Mouse (Mus musculus): Measurements from ENCODE around the gene Kcnh4. TPM values are rescaled to one million over a fixed set of nuclear protein-coding genes. Genes with fewer than 3 reads are reported as not detected.

Kcnh4 gene
- polyA plus RNA-seq, 1 experiment from 2014 or later, result 0.12 TPM

DNA sequence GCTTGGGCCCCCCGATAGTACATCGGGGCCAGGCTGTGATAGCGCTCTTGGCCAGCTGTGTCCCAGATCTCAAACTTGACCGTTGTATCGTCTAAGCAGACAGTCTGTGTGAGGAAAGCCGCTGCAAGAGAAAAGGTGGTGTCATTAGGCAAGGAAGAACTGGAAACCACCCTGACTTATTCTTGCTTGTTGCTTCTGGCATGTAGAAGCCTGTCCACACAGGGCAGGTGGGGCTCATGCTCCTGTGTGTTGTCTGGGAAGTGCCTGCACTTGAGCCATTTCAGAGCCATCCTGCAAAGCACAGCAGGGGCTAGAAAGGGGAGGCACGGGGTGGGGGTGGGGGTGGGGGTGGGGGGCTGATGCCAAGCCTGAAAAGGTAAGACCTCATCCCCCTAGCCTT is 41.3 kb downstream of the Kcnh4 start:
- H3K27me3 ChIP-seq (replicated peaks; ENCODE audit: control insufficient read depth, insufficient read depth, low read length), result no peaks in the 10 kb centered on the region
- TF ChIP-seq CTCF (IDR thresholded peaks at IDR 0.05; ENCODE audit: low read depth), result no peak
- H3K9ac ChIP-seq (ENCODE audit: low read depth, low read length), result 0 out of 2 replicates have a peak overlapping the region, but pooled peaks have one; percentile 7
- no peak overlapping the region for H3K4me2 ChIP-seq (replicated peaks; ENCODE audit: low read depth)
- ATAC-seq, result no peak
- WGBS, result 95% methylated on average over 7 of the region's 7 CpGs
- H3K4me1 ChIP-seq (replicated peaks; ENCODE audit: control insufficient read depth, insufficient read depth, low read length), result peaks cover 12% of the 10 kb centered on the region; the same call in 1 of the 2 replicates
- H3K4me3 ChIP-seq (ENCODE audit: low read depth, low read length), result no peak overlapping the region
- no peaks in the 10 kb centered on the region for H3K9me3 ChIP-seq (ENCODE audit: control insufficient read depth)
- H3K27ac ChIP-seq (ENCODE audit: low read depth, low read length), result peak overlapping the region; percentile 80
- peaks cover 50% of the 10 kb centered on the region for H3K36me3 ChIP-seq (ENCODE audit: control insufficient read depth, insufficient read depth)

DNA sequence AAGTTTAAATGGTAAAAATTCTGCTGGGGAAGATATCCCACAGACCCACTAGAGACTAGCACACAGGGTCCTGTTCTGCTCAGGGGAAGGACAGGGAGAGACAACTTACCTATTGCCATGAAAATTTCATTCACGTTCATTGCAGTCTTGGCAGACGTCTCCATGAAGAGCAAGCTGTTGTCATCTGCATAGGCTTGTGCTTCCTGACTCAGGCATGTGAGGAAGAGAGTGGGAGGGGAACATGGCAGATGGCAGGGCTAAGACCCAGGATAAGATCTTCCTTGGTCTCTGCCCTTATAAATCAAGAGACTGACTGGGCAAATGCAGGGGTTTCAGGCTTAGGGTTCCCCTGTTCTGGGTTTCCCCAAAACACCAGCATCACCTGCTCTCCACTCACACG is 43.1 kb downstream of the Kcnh4 start:
- no peak for TF ChIP-seq CTCF (IDR thresholded peaks at IDR 0.05; ENCODE audit: low read depth)
- Histone ChIP-seq H3K4me2 (replicated peaks; ENCODE audit: low read depth) (no peak overlapping the region), H3K27me3 (replicated peaks; ENCODE audit: control insufficient read depth, insufficient read depth, low read length) (no peaks in the 10 kb centered on the region), H3K36me3 (ENCODE audit: control insufficient read depth, insufficient read depth) (peaks cover 50% of the 10 kb centered on the region), H3K27ac (ENCODE audit: low read depth, low read length) (no peak overlapping the region), H3K9me3 (ENCODE audit: control insufficient read depth) (no peaks in the 10 kb centered on the region), H3K4me3 (ENCODE audit: low read depth, low read length) (no peak overlapping the region), H3K9ac (ENCODE audit: low read depth, low read length) (no peak overlapping the region), H3K4me1 (replicated peaks; ENCODE audit: control insufficient read depth, insufficient read depth, low read length) (peaks cover 10% of the 10 kb centered on the region; the same call in 1 of the 2 replicates)
- WGBS, result 88% methylated on average over 3 of the region's 3 CpGs
- no peak for ATAC-seq

DNA sequence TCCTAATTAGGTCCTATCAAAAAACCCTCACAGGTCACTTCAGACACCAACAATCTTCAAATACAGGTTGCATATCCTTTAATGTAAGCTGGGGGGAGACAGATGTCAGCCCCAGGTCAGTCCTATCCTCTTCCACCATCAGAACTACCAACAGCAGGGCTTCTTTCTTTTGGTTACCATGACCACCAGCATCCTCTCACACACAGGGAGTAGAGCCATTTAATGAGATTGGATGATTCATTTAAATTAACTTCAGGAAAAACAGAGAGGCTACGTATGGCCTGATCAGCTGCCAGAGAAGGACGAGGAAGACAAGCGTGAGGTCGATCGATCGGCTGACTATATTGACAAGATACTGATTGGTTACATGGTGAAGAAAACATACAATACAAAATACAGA is 44.8 kb downstream of the Kcnh4 start:
- Histone ChIP-seq H3K4me3 (ENCODE audit: low read depth, low read length) (no peak overlapping the region), H3K36me3 (ENCODE audit: control insufficient read depth, insufficient read depth) (peaks cover 55% of the 10 kb centered on the region), H3K9ac (ENCODE audit: low read depth, low read length) (no peak overlapping the region), H3K27me3 (replicated peaks; ENCODE audit: control insufficient read depth, insufficient read depth, low read length) (no peaks in the 10 kb centered on the region), H3K4me2 (replicated peaks; ENCODE audit: low read depth) (no peak overlapping the region), H3K27ac (ENCODE audit: low read depth, low read length) (no peak overlapping the region), H3K9me3 (ENCODE audit: control insufficient read depth) (no peaks in the 10 kb centered on the region), H3K4me1 (replicated peaks; ENCODE audit: control insufficient read depth, insufficient read depth, low read length) (0 out of 2 replicates have a peak, but pooled peaks cover 8% of the 10 kb centered on the region)
- TF ChIP-seq CTCF (IDR thresholded peaks at IDR 0.05; ENCODE audit: low read depth), result no peak
- ATAC-seq, result no peak
- WGBS, result 96% methylated on average over 6 of the region's 6 CpGs

DNA sequence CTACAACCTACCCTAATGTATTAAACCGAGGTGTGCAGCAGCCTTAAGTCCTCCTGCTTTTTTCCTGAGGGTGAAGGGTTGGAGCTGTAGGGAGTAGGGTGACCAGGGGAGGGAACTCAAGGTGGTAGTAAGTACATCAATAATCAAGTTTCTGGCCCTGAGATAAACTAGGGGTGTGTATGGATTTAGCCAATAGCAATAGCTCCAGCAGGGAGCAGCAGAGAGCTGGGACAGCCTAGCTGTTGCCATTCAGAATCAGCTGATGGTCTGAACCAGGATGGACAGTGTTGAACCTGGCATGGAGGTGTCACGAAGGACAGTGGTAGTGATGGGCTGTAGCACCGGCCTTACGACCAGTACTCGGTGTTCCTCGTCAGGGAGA is 45.2 kb downstream of the Kcnh4 start:
- Histone ChIP-seq H3K36me3 (ENCODE audit: control insufficient read depth, insufficient read depth) (peaks cover 52% of the 10 kb centered on the region), H3K27ac (ENCODE audit: low read depth, low read length) (peak overlapping the region; percentile 35; the same call in 1 of the 2 replicates), H3K27me3 (replicated peaks; ENCODE audit: control insufficient read depth, insufficient read depth, low read length) (no peaks in the 10 kb centered on the region), H3K9me3 (ENCODE audit: control insufficient read depth) (no peaks in the 10 kb centered on the region), H3K4me2 (replicated peaks; ENCODE audit: low read depth) (peak overlapping the region; percentile 57), H3K4me3 (ENCODE audit: low read depth, low read length) (peak overlapping the region; percentile 16; the same call in 1 of the 2 replicates), H3K9ac (ENCODE audit: low read depth, low read length) (no peak overlapping the region), H3K4me1 (replicated peaks; ENCODE audit: control insufficient read depth, insufficient read depth, low read length) (0 out of 2 replicates have a peak, but pooled peaks cover 5% of the 10 kb centered on the region)
- ATAC-seq, result peak; percentile 6; the same call in 1 of the 2 replicates
- peak; percentile 95 for TF ChIP-seq CTCF (IDR thresholded peaks at IDR 0.05; ENCODE audit: low read depth)
- 50% methylated on average over 6 of the region's 6 CpGs for WGBS

DNA sequence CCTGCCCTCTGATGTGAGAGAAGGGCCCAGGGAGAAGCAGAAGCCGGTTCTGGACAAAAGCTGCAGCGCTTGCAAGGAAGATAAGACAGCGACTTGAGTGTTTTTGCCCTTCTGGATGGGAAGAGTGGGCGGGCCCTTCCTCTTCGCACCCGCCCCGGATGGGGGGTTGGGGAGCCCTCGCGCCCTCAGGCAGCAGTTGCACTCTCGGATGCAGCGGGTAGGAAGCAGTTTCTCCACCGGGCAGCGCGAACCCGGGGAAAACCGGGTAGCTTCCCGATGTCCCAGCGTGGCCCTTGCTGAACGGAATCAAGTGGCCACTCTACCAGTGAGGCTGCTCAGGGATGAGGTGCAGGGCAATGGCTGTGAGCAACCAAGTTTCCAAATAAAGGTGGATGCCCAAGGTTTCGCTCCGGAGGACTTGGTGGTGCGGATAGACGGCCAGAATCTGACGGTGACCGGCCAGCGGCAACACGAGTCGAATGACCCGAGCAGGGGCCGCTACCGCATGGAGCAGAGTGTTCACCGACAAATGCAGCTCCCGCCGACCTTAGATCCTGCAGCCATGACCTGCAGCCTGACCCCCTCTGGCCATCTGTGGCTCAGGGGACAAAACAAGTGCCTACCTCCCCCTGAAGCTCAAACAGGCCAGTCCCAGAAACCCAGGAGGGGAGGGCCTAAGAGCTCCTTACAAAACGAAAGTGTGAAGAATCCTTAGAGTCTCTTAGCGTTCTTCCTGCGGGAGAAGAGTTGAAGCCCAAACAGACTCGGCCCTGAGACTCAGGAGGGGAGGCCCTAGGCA is 45.8 kb downstream of the Kcnh4 start, which contains the start of gene Hspb9:
Gene Hspb9, plus strand, starts transcription at position 116 of the 799 bp plus-strand sequence.
- 0 out of 2 replicates have a peak, but pooled peaks have one; percentile 1 for ATAC-seq
- Histone ChIP-seq H3K9ac (ENCODE audit: low read depth, low read length) (0 out of 2 replicates have a peak within 1 kb of the TSS, but pooled peaks have one; percentile 34), H3K4me3 (ENCODE audit: low read depth, low read length) (peak within 1 kb of the TSS; percentile 16; the same call in 1 of the 2 replicates), H3K27ac (ENCODE audit: low read depth, low read length) (peak within 1 kb of the TSS; percentile 35), H3K27me3 (replicated peaks; ENCODE audit: control insufficient read depth, insufficient read depth, low read length) (no peaks in the 10 kb centered on the region), H3K9me3 (ENCODE audit: control insufficient read depth) (no peaks in the 10 kb centered on the region), H3K4me1 (replicated peaks; ENCODE audit: control insufficient read depth, insufficient read depth, low read length) (0 out of 2 replicates have a peak, but pooled peaks cover 5% of the 10 kb centered on the region), H3K36me3 (ENCODE audit: control insufficient read depth, insufficient read depth) (peaks cover 51% of the 10 kb centered on the region), H3K4me2 (replicated peaks; ENCODE audit: low read depth) (peak within 1 kb of the TSS; percentile 57)
- 23% methylated on average over 38 of the region's 38 CpGs for WGBS
- TF ChIP-seq CTCF (IDR thresholded peaks at IDR 0.05; ENCODE audit: low read depth), result no peak

DNA sequence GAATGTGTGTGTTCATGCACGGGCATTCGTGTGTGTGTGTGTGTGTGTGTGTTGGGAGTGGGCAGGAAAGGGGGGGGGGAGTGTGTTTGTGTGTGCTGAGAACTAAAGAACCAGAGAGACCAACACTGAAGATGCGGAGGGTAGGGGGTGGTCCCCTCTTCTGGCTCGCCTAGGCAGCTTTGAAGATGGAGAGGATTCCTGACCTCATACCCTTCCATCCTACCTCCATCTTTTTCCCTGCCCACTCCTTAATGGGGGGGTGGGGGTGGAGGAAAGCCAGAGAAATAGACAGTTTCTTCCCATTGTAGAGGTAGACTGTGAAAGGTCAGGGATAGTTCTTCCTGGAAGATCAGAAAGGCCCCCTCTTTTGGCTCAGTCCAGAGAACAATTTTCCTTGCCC is 46.6 kb downstream of the Kcnh4 start:
- TF ChIP-seq CTCF (IDR thresholded peaks at IDR 0.05; ENCODE audit: low read depth), result no peak
- no peak overlapping the region for H3K9ac ChIP-seq (ENCODE audit: low read depth, low read length)
- peak overlapping the region; percentile 57 for H3K4me2 ChIP-seq (replicated peaks; ENCODE audit: low read depth)
- no peaks in the 10 kb centered on the region for H3K27me3 ChIP-seq (replicated peaks; ENCODE audit: control insufficient read depth, insufficient read depth, low read length)
- 0 out of 2 replicates have a peak overlapping the region, but pooled peaks have one; percentile 35 for H3K27ac ChIP-seq (ENCODE audit: low read depth, low read length)
- peaks cover 51% of the 10 kb centered on the region for H3K36me3 ChIP-seq (ENCODE audit: control insufficient read depth, insufficient read depth)
- 0 out of 2 replicates have a peak, but pooled peaks cover 5% of the 10 kb centered on the region for H3K4me1 ChIP-seq (replicated peaks; ENCODE audit: control insufficient read depth, insufficient read depth, low read length)
- H3K9me3 ChIP-seq (ENCODE audit: control insufficient read depth), result no peaks in the 10 kb centered on the region
- WGBS, result 73% methylated on average over 4 of the region's 4 CpGs
- no peak overlapping the region for H3K4me3 ChIP-seq (ENCODE audit: low read depth, low read length)
- ATAC-seq, result no peak

All from intestine, postnatal 0 days (tissue).